Mouse (Mus musculus) bone marrow macrophage, adult 2 months (primary cell): ENCODE data around the gene Fam129a.

Experiments
- CTCF ChIP-seq: IDR thresholded peaks from 2 replicates; pipeline ENCODE4 v1.5.1; 2012; ENCODE audit warnings: low read depth, mild to moderate bottlenecking, low read length, moderate library complexity
- POLR2A ChIP-seq: IDR thresholded peaks from 2 replicates; pipeline ENCODE4 v1.6.1; 2012; ENCODE audit warnings: mild to moderate bottlenecking, low read depth, low read length, borderline replicate concordance

GRCm38 (mm10) chr1:151615625-151616024, 44.6 kb downstream of the Fam129a start:
- TF ChIP-seq CTCF: no peak
- TF ChIP-seq POLR2A: no peak
